Mouse (Mus musculus): ENCODE data around the gene Usp48. TPM values are rescaled to one million over a fixed set of nuclear protein-coding genes. Genes with fewer than 3 reads are reported as not detected.

Gene Usp48
- polyA plus RNA-seq (2014; fragmentation: Nextera tagmentation; extraction: Ambion mirVana): 32.1 and 39.5 TPM in 2 replicates

- WGBS: under 1% methylated on average over 92 of the region's 92 CpGs
- Histone ChIP-seq H3K4me3 (ENCODE audit: control insufficient read depth in 1 of 2, insufficient read depth in 1 of 2, low read depth in 1 of 2, low read length in 2 of 2) (peak within 1 kb of the TSS; percentile 90 to 98), H3K9ac (ENCODE audit: low read length) (peak within 1 kb of the TSS; percentile 91), H3K4me2 (ENCODE audit: low read length) (peak within 1 kb of the TSS; percentile 92), H3K27ac (replicated peaks in 1 of 2; ENCODE audit: control insufficient read depth in 1 of 2, insufficient read depth in 1 of 2, low read depth in 2 of 2, low read length in 2 of 2) (peak within 1 kb of the TSS; percentile 98 to 100), H3K27me3 (ENCODE audit: control insufficient read depth, insufficient read depth, low read length) (no peaks in the 10 kb centered on the region), H3K4me1 (ENCODE audit: control insufficient read depth in 2 of 2, insufficient read depth in 2 of 2, low read length in 2 of 2) (peaks cover 5 to 15% of the 10 kb centered on the region in 2 experiments; a peak in 3 of 4 replicates), H3K9me3 (ENCODE audit: control insufficient read depth, low read length) (no peaks in the 10 kb centered on the region), H3K36me3 (ENCODE audit: control insufficient read depth, insufficient read depth, low read length) (no peaks in the 10 kb centered on the region)
- ATAC-seq (ENCODE audit: insufficient number of reproducible peaks, insufficient read depth, low FRiP score, low read depth): peak; percentile 91
Observed at GRCm38 (mm10) chr4:137593601-137594495, at the start of gene Usp48. TSS of gene Usp48 (plus strand) at chr4:137593755.

DNA sequence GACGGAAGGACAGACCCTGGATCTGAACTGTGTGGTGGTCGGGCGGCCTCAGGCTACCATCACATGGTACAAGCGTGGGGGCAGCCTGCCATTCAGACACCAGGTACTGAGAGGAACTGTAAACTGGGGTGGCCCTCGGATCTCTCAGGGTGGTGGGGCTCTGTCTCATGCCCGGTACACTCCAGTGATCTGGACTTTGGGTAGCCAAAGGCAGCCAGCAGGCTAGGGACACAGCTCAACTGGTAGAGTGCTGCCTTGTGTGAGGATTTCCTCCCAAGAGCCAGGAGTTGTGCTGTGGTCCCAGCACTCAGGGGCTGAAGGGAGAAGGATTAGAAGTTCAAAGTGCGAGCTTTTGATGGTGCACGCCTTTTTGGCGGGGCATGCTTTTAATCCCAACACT is 48.0 kb upstream of the Usp48 start:
- ATAC-seq (ENCODE audit: insufficient number of reproducible peaks, insufficient read depth, low FRiP score, low read depth): no peak
- 95% methylated on average over 9 of the region's 9 CpGs for WGBS
- H3K27ac ChIP-seq (replicated peaks in 1 of 2; ENCODE audit: control insufficient read depth in 1 of 2, insufficient read depth in 1 of 2, low read depth in 2 of 2, low read length in 2 of 2): no peak overlapping the region

DNA sequence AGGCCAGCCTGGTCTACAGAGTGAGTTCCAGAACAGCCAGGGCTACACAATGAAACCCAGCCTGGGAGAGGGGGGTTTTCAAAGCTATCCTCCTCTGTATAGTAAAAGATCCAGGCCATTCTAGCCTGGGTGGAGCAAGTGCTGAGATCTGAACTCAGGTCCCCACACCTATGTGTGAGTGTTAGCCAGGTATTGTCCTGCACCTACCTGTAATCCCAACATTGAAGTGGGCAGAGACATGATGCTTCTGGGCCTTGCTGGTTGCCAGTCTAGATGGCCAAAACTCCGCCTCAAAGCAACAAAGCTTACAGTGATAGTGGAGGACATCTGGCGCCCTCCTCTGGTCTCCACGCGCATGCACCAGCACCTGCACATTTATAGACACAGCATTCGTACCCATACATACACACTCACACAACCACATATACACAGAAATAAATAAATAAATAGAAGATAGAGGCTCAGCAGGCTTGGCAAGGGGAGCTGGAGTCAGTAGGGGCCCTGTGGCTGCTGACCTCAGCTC is 47.5 kb upstream of the Usp48 start:
- no peak overlapping the region for H3K4me3 ChIP-seq (ENCODE audit: control insufficient read depth in 1 of 2, insufficient read depth in 1 of 2, low read depth in 1 of 2, low read length in 2 of 2)
- no peak overlapping the region for H3K9ac ChIP-seq (ENCODE audit: low read length)
- 81% methylated on average over 5 of the region's 5 CpGs for WGBS
- no peak overlapping the region for H3K4me2 ChIP-seq (ENCODE audit: low read length)
- 0 out of 2 replicates have a peak, but pooled peaks cover 7% of the 10 kb centered on the region for H3K9me3 ChIP-seq (ENCODE audit: control insufficient read depth, low read length)
- no peaks in the 10 kb centered on the region for H3K27me3 ChIP-seq (ENCODE audit: control insufficient read depth, insufficient read depth, low read length)
- H3K27ac ChIP-seq (replicated peaks in 1 of 2; ENCODE audit: control insufficient read depth in 1 of 2, insufficient read depth in 1 of 2, low read depth in 2 of 2, low read length in 2 of 2): no peak overlapping the region
- H3K36me3 ChIP-seq (ENCODE audit: control insufficient read depth, insufficient read depth, low read length): peaks cover 100% of the 10 kb centered on the region
- H3K4me1 ChIP-seq (ENCODE audit: control insufficient read depth in 2 of 2, insufficient read depth in 2 of 2, low read length in 2 of 2): no peaks in the 10 kb centered on the region
- ATAC-seq (ENCODE audit: insufficient number of reproducible peaks, insufficient read depth, low FRiP score, low read depth): no peak

More for the DNA sequence above, 48.0 kb upstream of the Usp48 start:
- Histone ChIP-seq H3K9ac (ENCODE audit: low read length) (no peak overlapping the region), H3K4me1 (ENCODE audit: control insufficient read depth in 2 of 2, insufficient read depth in 2 of 2, low read length in 2 of 2) (no peaks in the 10 kb centered on the region), H3K27me3 (ENCODE audit: control insufficient read depth, insufficient read depth, low read length) (no peaks in the 10 kb centered on the region), H3K4me2 (ENCODE audit: low read length) (no peak overlapping the region), H3K36me3 (ENCODE audit: control insufficient read depth, insufficient read depth, low read length) (peaks cover 100% of the 10 kb centered on the region), H3K4me3 (ENCODE audit: control insufficient read depth in 1 of 2, insufficient read depth in 1 of 2, low read depth in 1 of 2, low read length in 2 of 2) (no peak overlapping the region), H3K9me3 (ENCODE audit: control insufficient read depth, low read length) (0 out of 2 replicates have a peak, but pooled peaks cover 7% of the 10 kb centered on the region)

GRCm38 (mm10) chr4:137553466-137553865 is 40.1 kb upstream of the Usp48 start:
- 94% methylated on average over 17 of the region's 17 CpGs for WGBS
- Histone ChIP-seq H3K4me1 (ENCODE audit: control insufficient read depth in 2 of 2, insufficient read depth in 2 of 2, low read length in 2 of 2) (no peaks in the 10 kb centered on the region), H3K27ac (replicated peaks in 1 of 2; ENCODE audit: control insufficient read depth in 1 of 2, insufficient read depth in 1 of 2, low read depth in 2 of 2, low read length in 2 of 2) (no peak overlapping the region), H3K9me3 (ENCODE audit: control insufficient read depth, low read length) (no peaks in the 10 kb centered on the region), H3K36me3 (ENCODE audit: control insufficient read depth, insufficient read depth, low read length) (peaks cover 99% of the 10 kb centered on the region), H3K4me3 (ENCODE audit: control insufficient read depth in 1 of 2, insufficient read depth in 1 of 2, low read depth in 1 of 2, low read length in 2 of 2) (no peak overlapping the region), H3K27me3 (ENCODE audit: control insufficient read depth, insufficient read depth, low read length) (no peaks in the 10 kb centered on the region), H3K9ac (ENCODE audit: low read length) (no peak overlapping the region), H3K4me2 (ENCODE audit: low read length) (no peak overlapping the region)
- no peak for ATAC-seq (ENCODE audit: insufficient number of reproducible peaks, insufficient read depth, low FRiP score, low read depth)

DNA sequence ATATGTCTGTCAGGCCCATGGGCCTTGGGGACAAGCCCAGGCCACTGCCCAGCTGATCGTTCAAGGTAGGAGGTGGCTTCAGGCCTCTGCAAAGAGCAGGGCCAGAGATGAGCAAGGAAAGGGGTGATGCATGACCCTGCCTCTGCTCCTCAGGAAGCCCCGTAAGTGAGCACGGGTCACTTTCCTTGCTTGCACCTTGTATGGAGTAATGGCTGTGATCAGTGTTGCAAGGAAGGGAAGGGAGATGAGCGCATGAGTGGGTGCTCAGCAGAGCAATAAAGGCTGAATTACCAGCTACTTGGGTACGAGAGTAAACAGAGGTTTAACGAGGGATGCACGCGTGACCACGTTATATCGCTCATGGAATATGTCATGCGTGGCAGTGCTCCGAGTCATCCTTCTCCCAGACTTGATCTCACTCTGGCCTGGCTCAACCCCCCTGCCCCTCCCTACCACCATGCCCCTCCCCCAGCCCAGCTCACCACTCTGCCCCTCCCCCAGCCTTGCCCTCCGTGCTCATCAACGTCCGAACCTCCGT is 36.8 kb upstream of the Usp48 start:
- 88% methylated on average over 16 of the region's 16 CpGs for WGBS
- H3K4me3 ChIP-seq (ENCODE audit: control insufficient read depth in 1 of 2, insufficient read depth in 1 of 2, low read depth in 1 of 2, low read length in 2 of 2): no peak overlapping the region
- no peak overlapping the region for H3K9ac ChIP-seq (ENCODE audit: low read length)
- H3K36me3 ChIP-seq (ENCODE audit: control insufficient read depth, insufficient read depth, low read length): peaks cover 95% of the 10 kb centered on the region
- no peaks in the 10 kb centered on the region for H3K4me1 ChIP-seq (ENCODE audit: control insufficient read depth in 2 of 2, insufficient read depth in 2 of 2, low read length in 2 of 2)
- no peak for ATAC-seq (ENCODE audit: insufficient number of reproducible peaks, insufficient read depth, low FRiP score, low read depth)
- H3K4me2 ChIP-seq (ENCODE audit: low read length): no peak overlapping the region
- H3K27me3 ChIP-seq (ENCODE audit: control insufficient read depth, insufficient read depth, low read length): no peaks in the 10 kb centered on the region
- no peaks in the 10 kb centered on the region for H3K9me3 ChIP-seq (ENCODE audit: control insufficient read depth, low read length)
- H3K27ac ChIP-seq (replicated peaks in 1 of 2; ENCODE audit: control insufficient read depth in 1 of 2, insufficient read depth in 1 of 2, low read depth in 2 of 2, low read length in 2 of 2): no peak overlapping the region

- H3K9ac ChIP-seq (ENCODE audit: low read length): no peak overlapping the region
Observed at GRCm38 (mm10) chr4:137569873-137570272, 23.7 kb upstream of the Usp48 start.

GRCm38 (mm10) chr4:137574469-137574868 is 19.1 kb upstream of the Usp48 start, which contains the start of gene Ldlrad2:
TSS of gene Ldlrad2 (minus strand) at chr4:137574569.
- Histone ChIP-seq H3K27me3 (ENCODE audit: control insufficient read depth, insufficient read depth, low read length) (peaks cover 14% of the 10 kb centered on the region), H3K4me2 (ENCODE audit: low read length) (no peak within 1 kb of the TSS), H3K4me3 (ENCODE audit: control insufficient read depth in 1 of 2, insufficient read depth in 1 of 2, low read depth in 1 of 2, low read length in 2 of 2) (no peak within 1 kb of the TSS), H3K4me1 (ENCODE audit: control insufficient read depth in 2 of 2, insufficient read depth in 2 of 2, low read length in 2 of 2) (peaks cover 0 to 2% of the 10 kb centered on the region in 2 experiments; a peak in 2 of 4 replicates), H3K36me3 (ENCODE audit: control insufficient read depth, insufficient read depth, low read length) (peaks cover 34% of the 10 kb centered on the region), H3K9ac (ENCODE audit: low read length) (no peak within 1 kb of the TSS), H3K27ac (replicated peaks in 1 of 2; ENCODE audit: control insufficient read depth in 1 of 2, insufficient read depth in 1 of 2, low read depth in 2 of 2, low read length in 2 of 2) (no peak within 1 kb of the TSS), H3K9me3 (ENCODE audit: control insufficient read depth, low read length) (no peaks in the 10 kb centered on the region)
- no peak for ATAC-seq (ENCODE audit: insufficient number of reproducible peaks, insufficient read depth, low FRiP score, low read depth)
- WGBS: 83% methylated on average over 10 of the region's 10 CpGs

More at GRCm38 (mm10) chr4:137569873-137570272, 23.7 kb upstream of the Usp48 start:
- ATAC-seq (ENCODE audit: insufficient number of reproducible peaks, insufficient read depth, low FRiP score, low read depth): no peak; the same call in 1 of the 2 replicates
- no peaks in the 10 kb centered on the region for H3K4me1 ChIP-seq (ENCODE audit: control insufficient read depth in 2 of 2, insufficient read depth in 2 of 2, low read length in 2 of 2)
- WGBS: 66% methylated on average over 9 of the region's 9 CpGs
- no peak overlapping the region for H3K4me3 ChIP-seq (ENCODE audit: control insufficient read depth in 1 of 2, insufficient read depth in 1 of 2, low read depth in 1 of 2, low read length in 2 of 2)
- H3K27ac ChIP-seq (replicated peaks in 1 of 2; ENCODE audit: control insufficient read depth in 1 of 2, insufficient read depth in 1 of 2, low read depth in 2 of 2, low read length in 2 of 2): no peak overlapping the region
- H3K9me3 ChIP-seq (ENCODE audit: control insufficient read depth, low read length): no peaks in the 10 kb centered on the region
- H3K36me3 ChIP-seq (ENCODE audit: control insufficient read depth, insufficient read depth, low read length): peaks cover 80% of the 10 kb centered on the region
- no peaks in the 10 kb centered on the region for H3K27me3 ChIP-seq (ENCODE audit: control insufficient read depth, insufficient read depth, low read length)
- H3K4me2 ChIP-seq (ENCODE audit: low read length): no peak overlapping the region
